Mouse (Mus musculus) liver, postnatal 0 days (tissue): ENCODE data around the gene Pparg. TPM values are rescaled to one million over a fixed set of nuclear protein-coding genes. Genes with fewer than 3 reads are reported as not detected.

ENCODE experiments used
- ATAC-seq: fragments of 200-750 bp; cut with Nextera tagmentation; 2 replicates; pipeline ENCODE4 v1.8.0; 2017; ENCODE audit warnings: mild to moderate bottlenecking, moderate library complexity
- DNase-seq: peaks from one replicate; pipeline ENCODE4 v3.0.0-alpha.2; 2016
- H3K27ac ChIP-seq: fragments of 300-500 bp; sonication (generic); 2 replicates; pipeline ENCODE4 v1.5.1; 2014; ENCODE audit warnings: antibody characterized with exemption, moderate library complexity, mild to moderate bottlenecking, low read depth
- H3K27me3 ChIP-seq: fragments of 300-500 bp; sonication (generic); 2 replicates; pipeline ENCODE4 v1.6.1; 2014; ENCODE audit warnings: low read length, control low read depth, mixed read lengths; ENCODE audit not compliant: insufficient read depth
- H3K36me3 ChIP-seq: fragments of 300-500 bp; sonication (generic); replicated peaks from 2 replicates; pipeline ENCODE4 v1.6.1; 2014; ENCODE audit warnings: mild to moderate bottlenecking, control low read depth, low read length, moderate library complexity, mixed read lengths; ENCODE audit not compliant: insufficient read depth
- H3K4me1 ChIP-seq: fragments of 300-500 bp; sonication (generic); 2 replicates; pipeline ENCODE4 v1.6.1; 2014; ENCODE audit warnings: antibody characterized with exemption, mild to moderate bottlenecking, control low read depth; ENCODE audit not compliant: insufficient read depth
- H3K4me2 ChIP-seq: fragments of 300-500 bp; sonication (generic); 2 replicates; pipeline ENCODE4 v1.6.1; 2014; ENCODE audit warnings: low read depth, mild to moderate bottlenecking, low read length, moderate library complexity, mixed read lengths
- H3K4me3 ChIP-seq: fragments of 300-500 bp; sonication (generic); 2 replicates; pipeline ENCODE4 v1.5.1; 2014; ENCODE audit warnings: low read depth, low read length
- H3K9ac ChIP-seq: fragments of 300-500 bp; sonication (generic); replicated peaks from 2 replicates; pipeline ENCODE4 v1.6.1; 2014; ENCODE audit warnings: mild to moderate bottlenecking, moderate library complexity
- H3K9me3 ChIP-seq: fragments of 300-500 bp; sonication (generic); 2 replicates; pipeline ENCODE4 v1.6.1; 2016; ENCODE audit warnings: mild to moderate bottlenecking, control low read depth, low read length, mixed read lengths
- CTCF ChIP-seq: sonication (generic); IDR thresholded peaks from 2 replicates; pipeline ENCODE4 v1.5.1; 2016; ENCODE audit warnings: antibody characterized with exemption, low read depth
- EP300 ChIP-seq: IDR thresholded peaks from 2 replicates; pipeline ENCODE4 v1.6.1; 2016; ENCODE audit warnings: antibody characterized with exemption, low read depth, mild to moderate bottlenecking
- WGBS: fragments of 180-500 bp; shearing (Covaris S2); extraction: QIAGEN DNeasy Blood & Tissue Kit; methylation state at CpG from one replicate; pipeline ENCODE4 v1.1.7; 2014; ENCODE audit not compliant: insufficient replicate concordance; 5-methylcytosine and 5-hydroxymethylcytosine counted together
- polyA plus RNA-seq: library from polyadenylated mRNA; unstranded; fragments of >200 nt; fragmentation: Nextera tagmentation; extraction: Ambion mirVana; gene quantifications from 2 replicates; pipeline ENCODE4 v1.2.1, GENCODE M21; 2015

Gene Pparg
- polyA plus RNA-seq, 1 experiment from 2014 or later: 4.9 TPM

DNA sequence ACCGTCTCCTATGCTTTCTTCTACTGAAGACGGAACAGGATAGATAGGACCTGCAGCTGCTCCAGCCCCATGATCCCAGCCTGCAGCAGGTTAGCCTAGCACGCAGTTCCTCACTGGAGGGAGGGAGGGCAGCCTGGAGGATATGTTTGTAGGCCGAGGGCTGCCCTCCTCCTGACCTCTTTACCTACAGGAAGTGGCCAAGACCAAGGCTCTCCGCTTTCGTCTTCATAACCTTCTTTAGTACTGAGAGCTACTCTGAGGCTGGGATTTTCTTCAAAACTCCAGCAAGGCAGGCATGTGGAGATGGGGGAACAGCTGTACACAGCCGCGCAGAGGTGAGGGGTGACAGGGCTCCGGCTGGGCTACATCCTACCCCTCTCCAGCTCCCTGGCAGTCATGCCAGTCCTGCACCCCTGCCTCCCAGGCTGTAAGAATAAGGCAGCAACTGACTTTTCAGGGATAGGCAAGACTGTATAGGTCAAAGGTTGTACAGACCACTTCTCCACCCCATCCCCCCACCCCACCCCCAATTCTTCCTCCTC lies 163.8 kb downstream of the Pparg start:
- Histone ChIP-seq H3K4me3 (no peak overlapping the region), H3K4me2 (no peak overlapping the region), H3K36me3 (no peaks in the 10 kb centered on the region), H3K9ac (no peak overlapping the region), H3K27me3 (no peaks in the 10 kb centered on the region), H3K4me1 (peaks cover 16% of the 10 kb centered on the region), H3K9me3 (no peaks in the 10 kb centered on the region), H3K27ac (no peak overlapping the region)
- ATAC-seq (no peak), DNase-seq (no peak)
- WGBS: 59% methylated on average over 9 of the region's 9 CpGs
- TF ChIP-seq CTCF: no peak
- TF ChIP-seq EP300: no peak

DNA sequence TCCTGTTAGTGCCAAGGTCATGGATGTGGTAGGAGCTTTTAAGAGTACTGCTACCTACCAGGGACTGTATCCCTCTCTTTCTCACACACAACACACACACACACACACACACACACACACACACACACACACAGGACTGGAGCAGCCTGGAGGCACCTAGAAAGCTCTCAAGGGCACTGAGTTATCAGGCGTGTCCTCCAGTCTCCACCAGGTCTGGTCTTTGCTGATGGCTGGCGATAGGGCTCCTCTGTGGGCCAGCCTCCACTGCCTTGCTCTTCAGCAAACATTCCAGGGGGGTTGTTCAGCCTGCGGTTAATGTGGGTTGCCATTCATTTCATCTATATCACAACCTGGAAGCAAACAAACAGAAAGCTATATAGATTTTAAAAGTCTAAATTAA lies 166.7 kb downstream of the Pparg start:
- Histone ChIP-seq H3K27me3 (no peaks in the 10 kb centered on the region), H3K36me3 (no peaks in the 10 kb centered on the region), H3K4me2 (no peak overlapping the region), H3K9ac (no peak overlapping the region), H3K4me1 (peaks cover 9% of the 10 kb centered on the region; the same call in 1 of the 2 replicates), H3K27ac (no peak overlapping the region), H3K4me3 (no peak overlapping the region), H3K9me3 (no peaks in the 10 kb centered on the region)
- DNase-seq (no peak), ATAC-seq (peak; percentile 31; the same call in 1 of the 2 replicates)
- 45% methylated on average over 3 of the region's 3 CpGs for WGBS
- TF ChIP-seq EP300: no peak
- no peak for TF ChIP-seq CTCF

- Histone ChIP-seq H3K9ac (no peak overlapping the region), H3K4me1 (peaks cover 4% of the 10 kb centered on the region; the same call in 1 of the 2 replicates), H3K4me2 (no peak overlapping the region), H3K27me3 (no peaks in the 10 kb centered on the region), H3K27ac (no peak overlapping the region), H3K4me3 (no peak overlapping the region), H3K9me3 (no peaks in the 10 kb centered on the region), H3K36me3 (no peaks in the 10 kb centered on the region)
- ATAC-seq: no peak
- 84% methylated on average over 4 of the region's 4 CpGs for WGBS
- no peak for DNase-seq
- TF ChIP-seq CTCF: no peak
- no peak for TF ChIP-seq EP300
These were observed 167.6 kb downstream of the Pparg start for GRCm38 (mm10) chr6:115528372-115528771.

DNA sequence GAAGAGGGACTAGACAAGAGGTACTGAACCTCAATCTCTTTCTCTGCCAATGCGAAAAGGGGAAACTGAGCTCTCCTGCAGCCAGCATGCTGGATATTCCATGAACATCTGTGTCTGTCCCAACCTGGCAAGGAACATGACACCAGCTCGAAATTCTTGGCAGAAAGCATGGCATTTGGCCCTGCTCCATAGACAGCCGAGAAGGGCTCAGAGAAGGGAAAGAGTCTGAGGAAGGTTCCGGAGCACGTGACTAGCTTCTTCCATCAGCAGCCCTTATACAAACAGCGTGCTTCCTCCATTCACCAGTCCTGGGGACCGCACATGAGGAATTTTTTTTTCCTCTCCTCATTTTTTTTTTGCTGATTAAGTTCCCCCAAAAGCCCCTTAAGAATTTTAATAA lies 173.9 kb downstream of the Pparg start:
- TF ChIP-seq CTCF (no peak), EP300 (no peak)
- no peaks in the 10 kb centered on the region for H3K36me3 ChIP-seq
- H3K4me2 ChIP-seq: no peak overlapping the region
- H3K9ac ChIP-seq: no peak overlapping the region
- H3K4me3 ChIP-seq: no peak overlapping the region
- no peaks in the 10 kb centered on the region for H3K27me3 ChIP-seq
- no peak for DNase-seq
- no peaks in the 10 kb centered on the region for H3K9me3 ChIP-seq
- no peak for ATAC-seq
- no peak overlapping the region for H3K27ac ChIP-seq
- H3K4me1 ChIP-seq: no peaks in the 10 kb centered on the region; the same call in 1 of the 2 replicates
- WGBS: 63% methylated on average over 7 of the region's 7 CpGs

DNA sequence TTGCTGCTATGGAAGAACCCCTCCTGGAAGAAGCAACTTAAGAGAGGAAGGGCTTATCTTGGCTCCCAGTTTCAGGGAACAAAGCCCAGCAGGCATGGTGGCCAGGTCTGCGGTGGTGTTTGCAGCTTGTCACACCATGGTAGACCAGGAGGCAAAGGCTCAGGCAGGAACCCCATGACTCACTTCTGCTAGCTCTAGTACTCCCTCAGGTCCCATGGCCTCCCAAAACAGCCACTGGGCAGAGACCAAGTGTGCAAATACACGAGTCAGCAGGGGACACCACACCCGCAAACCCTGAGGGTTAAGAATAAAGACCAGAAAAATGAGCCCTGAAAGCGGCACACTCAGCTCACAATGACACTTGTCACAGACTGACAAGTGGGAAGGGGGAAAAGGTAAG lies 175.4 kb downstream of the Pparg start:
- H3K9me3 ChIP-seq: no peaks in the 10 kb centered on the region

GRCm38 (mm10) chr6:115538645-115539429 lies 178.1 kb downstream of the Pparg start:
- TF ChIP-seq CTCF: peak; percentile 93
- no peak for TF ChIP-seq EP300
- H3K27ac ChIP-seq: no peak overlapping the region
- peaks cover 10% of the 10 kb centered on the region for H3K4me1 ChIP-seq
- H3K27me3 ChIP-seq: no peaks in the 10 kb centered on the region
- WGBS: 19% methylated on average over 26 of the region's 26 CpGs
- peak; percentile 83 for DNase-seq
- no peaks in the 10 kb centered on the region for H3K9me3 ChIP-seq
- no peaks in the 10 kb centered on the region for H3K36me3 ChIP-seq
- peak overlapping the region; percentile 69 for H3K4me2 ChIP-seq
- 0 out of 2 replicates have a peak overlapping the region, but pooled peaks have one; percentile 4 for H3K4me3 ChIP-seq
- peak; percentile 60 for ATAC-seq
- peak overlapping the region; percentile 33; the same call in 1 of the 2 replicates for H3K9ac ChIP-seq

More for the DNA sequence above, 175.4 kb downstream of the Pparg start:
- TF ChIP-seq CTCF: no peak
- TF ChIP-seq EP300: no peak
- Histone ChIP-seq H3K4me2 (no peak overlapping the region), H3K4me1 (no peaks in the 10 kb centered on the region; the same call in 1 of the 2 replicates), H3K27me3 (no peaks in the 10 kb centered on the region), H3K27ac (no peak overlapping the region), H3K9ac (no peak overlapping the region), H3K36me3 (no peaks in the 10 kb centered on the region), H3K4me3 (no peak overlapping the region)
- 72% methylated on average over 4 of the region's 4 CpGs for WGBS
- ATAC-seq: no peak
- DNase-seq: no peak

Other genes starting within 250 kb of the Pparg start
- gene Syn2, start 226.0 kb upstream of the Pparg start, polyA plus RNA-seq: 0.20 and 0.21 TPM in 2 replicates
- not detected in 2 replicates for gene Gm17482, start 133.6 kb upstream of the Pparg start, polyA plus RNA-seq
- 0.11 TPM in 1 of 2 replicates, not detected in the other for gene Timp4, start 108.7 kb upstream of the Pparg start, polyA plus RNA-seq
- 7.1 and 7.5 TPM in 2 replicates for gene Tsen2, start 183.7 kb downstream of the Pparg start, polyA plus RNA-seq
- gene Mkrn2os, start 231.6 kb downstream of the Pparg start, polyA plus RNA-seq: 14.8 and 16.5 TPM in 2 replicates
- 9.6 and 11.6 TPM in 2 replicates for gene Mkrn2, start 241.0 kb downstream of the Pparg start, polyA plus RNA-seq